ENCODE assay signal across 16 mouse cellular contexts in the genomic region with DNA sequence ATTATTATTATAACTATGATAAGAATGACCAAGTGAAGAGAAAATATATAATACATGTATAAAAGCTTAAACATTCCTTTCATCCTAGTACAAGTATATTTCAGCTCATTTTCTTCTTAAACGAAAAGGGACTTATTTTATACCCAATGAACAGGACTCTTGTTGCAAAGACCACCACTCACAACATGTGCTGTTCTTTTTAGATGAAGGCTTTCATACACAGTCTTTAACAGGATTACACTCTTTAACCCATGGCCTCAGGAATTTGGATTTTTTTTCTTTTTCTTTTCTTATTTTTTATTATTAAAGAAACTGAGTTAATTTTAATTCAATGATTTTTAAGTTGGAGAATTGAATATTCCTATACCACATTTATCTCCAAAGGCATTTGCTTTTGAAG. TPM values are rescaled to one million over a fixed set of nuclear protein-coding genes. Genes with fewer than 3 reads are reported as not detected.
"Had no signal": no experiment of that assay in that cellular context is flagged by ENCODE, and none has a peak within 500 bp of the region (broad histone marks: within the 10 kb centered on the region; RNA-seq: fewer than 3 reads in every experiment).

No protein-coding gene starts in this region.

- H3K9ac ChIP-seq: limb, embryonic 12.5 days; limb, embryonic 15.5 days; liver, embryonic 14.5 days; liver, postnatal 0 days; lung, embryonic 14.5 days had no signal

- DNase-seq: kidney, adult 2 months; kidney, postnatal 25 days; left cerebral cortex, postnatal 4 days; liver, postnatal 0 days; lung, embryonic 14.5 days; thymus, adult 18-20 months; thymus, postnatal 36 days had no signal

- H3K27ac ChIP-seq: kidney, postnatal 0 days; limb, embryonic 12.5 days; limb, embryonic 15.5 days; liver, embryonic 14.5 days; macrophage had no signal

- H3K4me2 ChIP-seq: limb, embryonic 12.5 days; limb, embryonic 15.5 days; liver, embryonic 11.5 days; lung, embryonic 14.5 days had no signal

- H3K27me3 ChIP-seq: limb, embryonic 12.5 days; limb, embryonic 15.5 days had no signal

- H3K4me1 ChIP-seq: limb, embryonic 12.5 days; limb, embryonic 15.5 days had no signal

- H3K36me3 ChIP-seq: limb, embryonic 12.5 days; limb, embryonic 15.5 days had no signal

- H3K4me3 ChIP-seq: limb, embryonic 12.5 days; limb, embryonic 15.5 days had no signal

- ATAC-seq: intestine, postnatal 0 days; liver, postnatal 0 days; lung, postnatal 0 days had no signal

- H3K9me3 ChIP-seq: limb, embryonic 12.5 days; limb, embryonic 15.5 days had no signal

RNA-seq across cellular contexts. Expression of a gene that starts 20.4 kb away (rescaled TPM):
- total RNA-seq: megakaryocyte, adult 5-6 weeks had no signal
- polyA plus RNA-seq: macrophage had no signal
